Mouse (Mus musculus) MEL (cell line): ENCODE data around the gene Fbxo3.

ENCODE experiments used
- CTCF ChIP-seq, 3 experiments: IDR thresholded peaks in 2 of 3; conservative IDR thresholded peaks in 1 of 3; 2 replicates each; pipeline ENCODE4 v1.5.1; 2011 to 2012; ENCODE audit warnings: low read length in 3 of 3, low read depth in 2 of 3, mild to moderate bottlenecking in 2 of 3, improper control_type of control experiment in 1 of 3, inconsistent platforms in 1 of 3, mixed read lengths in 1 of 3, moderate library complexity in 1 of 3; ENCODE audit not compliant: control insufficient read depth in 1 of 3, insufficient read depth in 1 of 3, poor library complexity in 1 of 3, severe bottlenecking in 1 of 3
- GATA1 ChIP-seq: IDR thresholded peaks from 2 replicates; pipeline ENCODE4 v1.6.1; 2011; ENCODE audit warnings: low read depth, low read length, improper control_type of control experiment
- HCFC1 ChIP-seq: IDR thresholded peaks from 2 replicates; pipeline ENCODE4 v1.6.1; 2012; ENCODE audit warnings: low read depth, mild to moderate bottlenecking, inconsistent platforms, low read length, improper control_type of control experiment, moderate library complexity
- POLR2A ChIP-seq, 2 experiments: IDR thresholded peaks; 2 replicates each; pipeline ENCODE4 v1.6.1; 2011 to 2012; ENCODE audit warnings: low read length in 2 of 2, mild to moderate bottlenecking in 2 of 2, control low read depth in 1 of 2, improper control_type of control experiment in 1 of 2, low read depth in 1 of 2, moderate library complexity in 1 of 2; ENCODE audit not compliant: control insufficient read depth in 1 of 2, insufficient read depth in 1 of 2, poor library complexity in 1 of 2
- USF1 ChIP-seq: IDR thresholded peaks from 2 replicates; pipeline ENCODE4 v1.6.1; 2014; ENCODE audit warnings: low read depth, mild to moderate bottlenecking, inconsistent platforms, low read length, improper control_type of control experiment, moderate library complexity
- ZNF384 ChIP-seq: IDR thresholded peaks from 2 replicates; pipeline ENCODE4 v1.6.1; 2012; ENCODE audit warnings: low read depth, mild to moderate bottlenecking, inconsistent platforms, low read length, improper control_type of control experiment

GRCm38 (mm10) chr2:104027458-104028138, at the start of gene Fbxo3:
- TF ChIP-seq USF1 (no peak), CTCF (IDR thresholded peaks at IDR 0.05 in 2 of 3, conservative IDR thresholded peaks at IDR 0.05 in 1 of 3; ENCODE audit: control insufficient read depth in 1 of 3, insufficient read depth in 1 of 3, low read depth in 2 of 3, low read length in 3 of 3, poor library complexity in 1 of 3, severe bottlenecking in 1 of 3) (peak in 2 of 3 experiments; percentile 27 to 55; a peak in 4 of 6 replicates), HCFC1 (no peak), POLR2A (IDR thresholded peaks at IDR 0.05; ENCODE audit: control insufficient read depth in 1 of 2, insufficient read depth in 1 of 2, low read depth in 1 of 2, low read length in 2 of 2, poor library complexity in 1 of 2) (peak; percentile 68 to 73), ZNF384 (no peak), GATA1 (no peak)
